Mouse (Mus musculus) liver, postnatal 0 days (tissue): ENCODE measurements around the gene Ttll6.

Source experiments
- CTCF ChIP-seq: sonication (generic); IDR thresholded peaks from 2 replicates; pipeline ENCODE4 v1.5.1; 2016; ENCODE audit warnings: antibody characterized with exemption, low read depth
- EP300 ChIP-seq: IDR thresholded peaks from 2 replicates; pipeline ENCODE4 v1.6.1; 2016; ENCODE audit warnings: antibody characterized with exemption, low read depth, mild to moderate bottlenecking

GRCm38 (mm10) chr11:96140726-96141175 is 7.2 kb downstream of the Ttll6 start:
- no peak for TF ChIP-seq EP300
- TF ChIP-seq CTCF = no peak
